Mouse (Mus musculus): ENCODE measurements at regions not wholly inside any gene's neighbourhood (a gene's known extent, or its start where the extent isn't known, plus 50 kb on each side); places are given as distances from the start of the nearest gene placed in this dataset.

GRCm38 (mm10) chr6:143668551-143668950 lies 501.5 kb downstream of the Etnk1 start:
- H3K27me3 ChIP-seq (ENCODE audit: control insufficient read depth, insufficient read depth, low read length): no peaks in the 10 kb centered on the region
- no peak overlapping the region for H3K4me3 ChIP-seq (ENCODE audit: low read depth, low read length)
- no peak overlapping the region for H3K27ac ChIP-seq (ENCODE audit: low read depth, low read length)
- no peaks in the 10 kb centered on the region for H3K4me1 ChIP-seq (replicated peaks; ENCODE audit: control insufficient read depth, insufficient read depth, low read length)
- no peak overlapping the region for H3K9ac ChIP-seq (ENCODE audit: low read depth, low read length)
- DNase-seq (ENCODE audit: low spot score) (no peak), ATAC-seq (ENCODE audit: low FRiP score) (no peak)
- WGBS: 86% methylated on average over 4 of the region's 4 CpGs
- no peak overlapping the region for H3K4me2 ChIP-seq (replicated peaks; ENCODE audit: low read depth, low read length)
- H3K9me3 ChIP-seq (ENCODE audit: control insufficient read depth, low read length): no peaks in the 10 kb centered on the region
- H3K36me3 ChIP-seq (ENCODE audit: control insufficient read depth, insufficient read depth, low read length): no peaks in the 10 kb centered on the region

GRCm38 (mm10) chr6:143669446-143670130 lies 502.6 kb downstream of the Etnk1 start:
- H3K27me3 ChIP-seq (ENCODE audit: control insufficient read depth, insufficient read depth, low read length): no peaks in the 10 kb centered on the region
- no peak overlapping the region for H3K9ac ChIP-seq (ENCODE audit: low read depth, low read length)
- WGBS: 73% methylated on average over 3 of the region's 3 CpGs
- no peaks in the 10 kb centered on the region for H3K9me3 ChIP-seq (ENCODE audit: control insufficient read depth, low read length)
- no peaks in the 10 kb centered on the region for H3K4me1 ChIP-seq (replicated peaks; ENCODE audit: control insufficient read depth, insufficient read depth, low read length)
- no peaks in the 10 kb centered on the region for H3K36me3 ChIP-seq (ENCODE audit: control insufficient read depth, insufficient read depth, low read length)
- no peak overlapping the region for H3K27ac ChIP-seq (ENCODE audit: low read depth, low read length)
- H3K4me3 ChIP-seq (ENCODE audit: low read depth, low read length): no peak overlapping the region
- DNase-seq (ENCODE audit: low spot score): no peak
- H3K4me2 ChIP-seq (replicated peaks; ENCODE audit: low read depth, low read length): no peak overlapping the region
- ATAC-seq (ENCODE audit: low FRiP score): no peak

- Histone ChIP-seq H3K27ac (ENCODE audit: low read depth, low read length) (no peak overlapping the region), H3K27me3 (ENCODE audit: control insufficient read depth, insufficient read depth, low read length) (no peaks in the 10 kb centered on the region), H3K4me1 (replicated peaks; ENCODE audit: control insufficient read depth, insufficient read depth, low read length) (no peaks in the 10 kb centered on the region), H3K36me3 (ENCODE audit: control insufficient read depth, insufficient read depth, low read length) (no peaks in the 10 kb centered on the region), H3K4me2 (replicated peaks; ENCODE audit: low read depth, low read length) (no peak overlapping the region), H3K4me3 (ENCODE audit: low read depth, low read length) (no peak overlapping the region), H3K9ac (ENCODE audit: low read depth, low read length) (no peak overlapping the region), H3K9me3 (ENCODE audit: control insufficient read depth, low read length) (no peaks in the 10 kb centered on the region)
- DNase-seq (ENCODE audit: low spot score): no peak
- 90% methylated on average over 9 of the region's 9 CpGs for WGBS
- no peak for ATAC-seq (ENCODE audit: low FRiP score)
These were observed 523.1 kb downstream of the Etnk1 start for GRCm38 (mm10) chr6:143690131-143690530.

GRCm38 (mm10) chr6:143690866-143691265 lies 523.8 kb downstream of the Etnk1 start:
- no peak overlapping the region for H3K9ac ChIP-seq (ENCODE audit: low read depth, low read length)
- H3K27ac ChIP-seq (ENCODE audit: low read depth, low read length): no peak overlapping the region
- no peak overlapping the region for H3K4me3 ChIP-seq (ENCODE audit: low read depth, low read length)
- no peak for ATAC-seq (ENCODE audit: low FRiP score)
- no peak overlapping the region for H3K4me2 ChIP-seq (replicated peaks; ENCODE audit: low read depth, low read length)
- DNase-seq (ENCODE audit: low spot score): no peak
- WGBS: 86% methylated on average over 6 of the region's 6 CpGs
- no peaks in the 10 kb centered on the region for H3K36me3 ChIP-seq (ENCODE audit: control insufficient read depth, insufficient read depth, low read length)
- no peaks in the 10 kb centered on the region for H3K9me3 ChIP-seq (ENCODE audit: control insufficient read depth, low read length)
- H3K4me1 ChIP-seq (replicated peaks; ENCODE audit: control insufficient read depth, insufficient read depth, low read length): no peaks in the 10 kb centered on the region
- H3K27me3 ChIP-seq (ENCODE audit: control insufficient read depth, insufficient read depth, low read length): no peaks in the 10 kb centered on the region

GRCm38 (mm10) chr6:143697997-143698396 lies 531.0 kb downstream of the Etnk1 start:
- H3K27ac ChIP-seq (ENCODE audit: low read depth, low read length): no peak overlapping the region
- H3K9ac ChIP-seq (ENCODE audit: low read depth, low read length): no peak overlapping the region
- no peaks in the 10 kb centered on the region for H3K36me3 ChIP-seq (ENCODE audit: control insufficient read depth, insufficient read depth, low read length)
- 76% methylated on average over 6 of the region's 6 CpGs for WGBS
- H3K4me2 ChIP-seq (replicated peaks; ENCODE audit: low read depth, low read length): no peak overlapping the region
- no peaks in the 10 kb centered on the region for H3K27me3 ChIP-seq (ENCODE audit: control insufficient read depth, insufficient read depth, low read length)
- H3K9me3 ChIP-seq (ENCODE audit: control insufficient read depth, low read length): no peaks in the 10 kb centered on the region
- H3K4me1 ChIP-seq (replicated peaks; ENCODE audit: control insufficient read depth, insufficient read depth, low read length): no peaks in the 10 kb centered on the region
- no peak overlapping the region for H3K4me3 ChIP-seq (ENCODE audit: low read depth, low read length)
- DNase-seq (ENCODE audit: low spot score) (no peak), ATAC-seq (ENCODE audit: low FRiP score) (no peak)

- Histone ChIP-seq H3K9ac (ENCODE audit: low read depth, low read length) (no peak overlapping the region), H3K27ac (ENCODE audit: low read depth, low read length) (no peak overlapping the region), H3K4me1 (replicated peaks; ENCODE audit: control insufficient read depth, insufficient read depth, low read length) (no peaks in the 10 kb centered on the region), H3K4me2 (replicated peaks; ENCODE audit: low read depth, low read length) (no peak overlapping the region), H3K27me3 (ENCODE audit: control insufficient read depth, insufficient read depth, low read length) (no peaks in the 10 kb centered on the region), H3K9me3 (ENCODE audit: control insufficient read depth, low read length) (no peaks in the 10 kb centered on the region), H3K4me3 (ENCODE audit: low read depth, low read length) (no peak overlapping the region), H3K36me3 (ENCODE audit: control insufficient read depth, insufficient read depth, low read length) (no peaks in the 10 kb centered on the region)
- WGBS: 87% methylated on average over 8 of the region's 8 CpGs
- ATAC-seq (ENCODE audit: low FRiP score) (no peak), DNase-seq (ENCODE audit: low spot score) (no peak)
These were observed 537.0 kb downstream of the Etnk1 start for GRCm38 (mm10) chr6:143703984-143704383.

- H3K9me3 ChIP-seq (ENCODE audit: control insufficient read depth, low read length): no peaks in the 10 kb centered on the region
- WGBS: 50% methylated on average over 10 of the region's 10 CpGs
- no peaks in the 10 kb centered on the region for H3K27me3 ChIP-seq (ENCODE audit: control insufficient read depth, insufficient read depth, low read length)
- H3K27ac ChIP-seq (ENCODE audit: low read depth, low read length): no peak overlapping the region
- no peaks in the 10 kb centered on the region for H3K4me1 ChIP-seq (replicated peaks; ENCODE audit: control insufficient read depth, insufficient read depth, low read length)
- H3K9ac ChIP-seq (ENCODE audit: low read depth, low read length): no peak overlapping the region
- ATAC-seq (ENCODE audit: low FRiP score) (no peak), DNase-seq (ENCODE audit: low spot score) (no peak)
- H3K4me2 ChIP-seq (replicated peaks; ENCODE audit: low read depth, low read length): no peak overlapping the region
- no peaks in the 10 kb centered on the region for H3K36me3 ChIP-seq (ENCODE audit: control insufficient read depth, insufficient read depth, low read length)
- no peak overlapping the region for H3K4me3 ChIP-seq (ENCODE audit: low read depth, low read length)
These were observed 539.4 kb downstream of the Etnk1 start for GRCm38 (mm10) chr6:143706451-143706850.

GRCm38 (mm10) chr6:143714461-143714860 lies 547.4 kb downstream of the Etnk1 start:
- no peaks in the 10 kb centered on the region for H3K36me3 ChIP-seq (ENCODE audit: control insufficient read depth, insufficient read depth, low read length)
- H3K4me3 ChIP-seq (ENCODE audit: low read depth, low read length): no peak overlapping the region
- ATAC-seq (ENCODE audit: low FRiP score) (no peak), DNase-seq (ENCODE audit: low spot score) (peak; percentile 35)
- no peaks in the 10 kb centered on the region for H3K27me3 ChIP-seq (ENCODE audit: control insufficient read depth, insufficient read depth, low read length)
- 78% methylated on average over 10 of the region's 10 CpGs for WGBS
- no peak overlapping the region for H3K4me2 ChIP-seq (replicated peaks; ENCODE audit: low read depth, low read length)
- no peaks in the 10 kb centered on the region for H3K9me3 ChIP-seq (ENCODE audit: control insufficient read depth, low read length)
- H3K4me1 ChIP-seq (replicated peaks; ENCODE audit: control insufficient read depth, insufficient read depth, low read length): no peaks in the 10 kb centered on the region
- no peak overlapping the region for H3K27ac ChIP-seq (ENCODE audit: low read depth, low read length)
- no peak overlapping the region for H3K9ac ChIP-seq (ENCODE audit: low read depth, low read length)

- no peaks in the 10 kb centered on the region for H3K4me1 ChIP-seq (replicated peaks; ENCODE audit: control insufficient read depth, insufficient read depth, low read length)
- no peak overlapping the region for H3K27ac ChIP-seq (ENCODE audit: low read depth, low read length)
- H3K36me3 ChIP-seq (ENCODE audit: control insufficient read depth, insufficient read depth, low read length): no peaks in the 10 kb centered on the region
- no peak overlapping the region for H3K4me2 ChIP-seq (replicated peaks; ENCODE audit: low read depth, low read length)
- no peak overlapping the region for H3K9ac ChIP-seq (ENCODE audit: low read depth, low read length)
- H3K4me3 ChIP-seq (ENCODE audit: low read depth, low read length): no peak overlapping the region
- H3K27me3 ChIP-seq (ENCODE audit: control insufficient read depth, insufficient read depth, low read length): no peaks in the 10 kb centered on the region
- ATAC-seq (ENCODE audit: low FRiP score): no peak
- H3K9me3 ChIP-seq (ENCODE audit: control insufficient read depth, low read length): no peaks in the 10 kb centered on the region
- DNase-seq (ENCODE audit: low spot score): no peak
These were observed 583.1 kb downstream of the Etnk1 start for GRCm38 (mm10) chr6:143750074-143750473.
